Mouse (Mus musculus): Measurements from ENCODE around the gene Dpp6. TPM values are rescaled to one million over a fixed set of nuclear protein-coding genes. Genes with fewer than 3 reads are reported as not detected.

The Dpp6 gene
- polyA plus RNA-seq, 1 experiment from 2014 or later, result 0.51 TPM

DNA sequence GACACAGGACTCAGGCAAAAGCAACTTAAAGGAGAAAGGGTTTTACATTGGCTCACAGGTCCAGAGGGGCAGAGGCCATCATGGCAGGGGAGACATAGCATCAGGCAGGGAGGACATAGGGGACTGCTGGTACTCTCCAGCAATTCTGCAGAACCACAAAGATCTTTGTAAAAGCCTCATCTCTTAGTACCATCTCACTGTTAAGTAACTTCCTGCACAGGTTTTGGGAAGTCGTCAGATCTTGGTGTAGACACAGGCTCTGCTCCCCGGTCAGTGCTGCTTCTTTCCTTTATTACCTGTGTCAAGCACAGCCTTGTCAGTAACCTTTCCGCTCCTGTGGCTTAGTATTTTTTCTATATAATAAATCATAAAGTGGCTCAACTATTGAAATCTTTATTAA is 377.2 kb downstream of the Dpp6 start:
- WGBS, result 93% methylated on average over 3 of the region's 3 CpGs
- no peak for DNase-seq (ENCODE audit: low spot score)
- H3K27me3 ChIP-seq (ENCODE audit: low read depth, poor library complexity, severe bottlenecking), result no peaks in the 10 kb centered on the region
- no peaks in the 10 kb centered on the region for H3K4me1 ChIP-seq
- no peak overlapping the region for H3K4me3 ChIP-seq
- no peaks in the 10 kb centered on the region for H3K9me3 ChIP-seq (replicated peaks)
- no peaks in the 10 kb centered on the region for H3K36me3 ChIP-seq
- no peak overlapping the region for H3K27ac ChIP-seq

DNA sequence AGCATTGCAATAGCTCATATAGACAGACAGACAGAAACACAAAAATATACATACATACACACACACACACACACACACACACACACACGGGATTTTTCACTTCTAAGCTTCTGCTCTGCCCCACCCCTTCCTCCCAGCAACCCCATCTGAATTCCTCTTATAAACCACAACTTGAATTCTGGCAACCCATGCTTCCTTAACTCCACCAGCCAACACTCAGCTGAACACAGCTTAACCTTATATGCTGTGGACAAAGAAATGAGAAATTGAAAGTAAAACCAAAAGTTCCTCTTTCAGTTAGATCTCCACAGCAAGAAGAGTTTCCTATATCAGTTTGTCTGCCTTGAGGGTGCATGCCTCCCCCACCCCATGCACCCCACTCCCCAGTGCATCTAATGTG is 378.0 kb downstream of the Dpp6 start:
- Histone ChIP-seq H3K27ac (no peak overlapping the region), H3K4me1 (no peaks in the 10 kb centered on the region), H3K9me3 (replicated peaks) (no peaks in the 10 kb centered on the region), H3K4me3 (no peak overlapping the region), H3K36me3 (no peaks in the 10 kb centered on the region), H3K27me3 (ENCODE audit: low read depth, poor library complexity, severe bottlenecking) (no peaks in the 10 kb centered on the region)
- 70% methylated on average over 1 of the region's 1 CpGs for WGBS
- DNase-seq (ENCODE audit: low spot score), result no peak

DNA sequence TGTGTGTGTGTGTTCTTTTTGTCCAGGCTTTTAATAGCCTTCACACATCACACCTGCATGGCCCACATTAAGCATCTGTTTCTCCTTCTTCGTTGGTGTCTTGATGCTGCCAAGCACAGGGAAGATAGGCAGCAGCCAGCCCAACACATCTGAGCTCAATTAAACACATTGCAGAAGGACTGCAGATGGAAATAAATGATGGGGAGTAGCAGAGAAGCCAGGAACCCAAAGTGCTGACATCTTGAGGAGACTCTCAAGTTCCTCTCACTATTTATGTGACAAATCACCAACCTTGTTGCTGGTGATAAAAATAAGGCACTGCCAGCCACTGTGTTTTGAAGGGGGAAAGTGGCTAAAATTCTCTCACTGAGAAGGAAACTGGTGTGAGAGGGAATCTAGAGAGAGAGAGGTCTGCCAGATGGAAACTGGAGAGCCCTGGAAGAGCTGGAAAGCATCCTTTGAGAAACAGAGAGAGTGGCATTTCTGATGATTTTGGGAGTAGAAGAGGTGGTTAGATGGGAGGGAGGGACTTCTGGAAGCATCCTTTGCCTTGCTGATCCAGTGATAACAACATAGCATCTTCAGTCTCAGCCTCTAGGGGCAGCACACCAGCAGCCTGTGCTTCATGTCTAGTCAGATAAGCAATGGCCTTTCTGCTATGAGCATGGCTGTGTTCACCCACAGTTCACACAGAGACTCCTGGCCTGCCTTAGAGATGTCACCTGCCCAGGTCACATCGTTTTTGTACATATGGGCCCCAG is 383.8 kb downstream of the Dpp6 start:
- WGBS, result 35% methylated on average over 2 of the region's 2 CpGs
- Histone ChIP-seq H3K27me3 (ENCODE audit: low read depth, poor library complexity, severe bottlenecking) (no peaks in the 10 kb centered on the region), H3K9me3 (replicated peaks) (no peaks in the 10 kb centered on the region), H3K27ac (no peak overlapping the region), H3K4me3 (no peak overlapping the region), H3K36me3 (no peaks in the 10 kb centered on the region), H3K4me1 (0 out of 2 replicates have a peak, but pooled peaks cover 3% of the 10 kb centered on the region)
- DNase-seq (ENCODE audit: low spot score), result no peak

DNA sequence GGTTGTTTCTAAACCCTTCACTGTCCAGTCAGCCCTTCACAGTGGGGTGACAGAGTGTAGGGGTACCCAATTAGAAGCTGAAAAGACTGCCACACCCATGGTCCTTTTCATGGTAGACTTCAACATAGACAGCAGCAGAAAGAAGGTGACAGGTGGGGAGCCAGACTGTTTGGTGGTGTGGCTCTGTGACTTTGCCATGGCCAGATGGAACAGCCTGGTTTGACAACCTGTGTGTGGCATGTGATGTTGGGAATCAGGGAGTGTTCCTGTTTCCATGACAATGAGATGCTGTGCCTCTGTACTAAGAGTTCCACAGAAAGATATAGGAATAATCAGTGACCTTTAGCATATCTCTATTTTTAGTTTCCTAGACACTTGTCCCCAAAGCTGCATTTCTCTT is 386.1 kb downstream of the Dpp6 start:
- Histone ChIP-seq H3K27me3 (ENCODE audit: low read depth, poor library complexity, severe bottlenecking) (no peaks in the 10 kb centered on the region), H3K9me3 (replicated peaks) (no peaks in the 10 kb centered on the region), H3K4me3 (no peak overlapping the region), H3K4me1 (0 out of 2 replicates have a peak, but pooled peaks cover 3% of the 10 kb centered on the region), H3K27ac (no peak overlapping the region), H3K36me3 (no peaks in the 10 kb centered on the region)
- no peak for DNase-seq (ENCODE audit: low spot score)

DNA sequence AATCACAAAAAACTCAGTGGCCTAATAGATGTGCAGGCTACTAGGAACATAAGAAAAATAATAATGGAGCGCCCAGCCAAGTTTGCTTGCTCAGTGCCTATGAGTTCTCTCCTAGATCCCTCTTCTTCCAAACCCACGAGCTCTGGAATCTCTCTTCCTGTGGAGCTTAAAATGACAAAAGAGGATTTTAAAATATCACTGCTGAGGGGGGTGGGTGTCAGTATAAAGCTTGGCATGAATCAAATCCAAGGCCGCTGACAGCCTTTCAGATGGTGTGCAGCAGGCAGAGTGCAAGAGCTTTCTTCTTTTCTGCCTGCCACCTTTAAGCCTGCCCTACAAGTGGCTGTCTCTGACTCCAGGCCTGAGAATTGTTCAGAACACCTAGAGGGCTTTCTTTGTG is 387.7 kb downstream of the Dpp6 start:
- 0 out of 2 replicates have a peak, but pooled peaks cover 3% of the 10 kb centered on the region for H3K4me1 ChIP-seq
- no peaks in the 10 kb centered on the region for H3K9me3 ChIP-seq (replicated peaks)
- H3K27ac ChIP-seq, result no peak overlapping the region
- H3K27me3 ChIP-seq (ENCODE audit: low read depth, poor library complexity, severe bottlenecking), result no peaks in the 10 kb centered on the region
- DNase-seq (ENCODE audit: low spot score), result no peak
- 82% methylated on average over 3 of the region's 3 CpGs for WGBS
- H3K36me3 ChIP-seq, result no peaks in the 10 kb centered on the region
- H3K4me3 ChIP-seq, result no peak overlapping the region

DNA sequence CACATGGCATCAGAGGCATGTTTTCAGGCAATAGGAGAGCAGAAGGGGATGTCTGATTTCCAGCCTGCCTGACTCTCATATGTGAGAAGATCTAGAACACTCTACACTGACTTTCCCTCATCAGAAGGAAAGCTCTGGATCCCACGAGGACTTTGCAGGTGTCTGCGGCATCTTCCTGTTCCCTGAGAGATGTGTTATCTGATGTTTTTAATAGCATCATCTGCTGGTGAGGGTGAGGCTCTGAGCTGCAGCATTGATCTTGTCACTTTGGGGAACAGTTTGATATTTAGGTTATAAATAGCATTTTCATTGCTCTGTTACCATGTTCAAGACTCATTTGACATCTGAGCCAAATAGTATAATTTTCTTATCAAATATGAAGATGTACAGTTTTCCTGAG is 388.8 kb downstream of the Dpp6 start:
- no peak for DNase-seq (ENCODE audit: low spot score)
- no peaks in the 10 kb centered on the region for H3K27me3 ChIP-seq (ENCODE audit: low read depth, poor library complexity, severe bottlenecking)
- 88% methylated on average over 2 of the region's 2 CpGs for WGBS
- no peak overlapping the region for H3K4me3 ChIP-seq
- no peaks in the 10 kb centered on the region for H3K36me3 ChIP-seq
- no peaks in the 10 kb centered on the region for H3K4me1 ChIP-seq
- H3K9me3 ChIP-seq (replicated peaks), result no peaks in the 10 kb centered on the region
- H3K27ac ChIP-seq, result no peak overlapping the region

DNA sequence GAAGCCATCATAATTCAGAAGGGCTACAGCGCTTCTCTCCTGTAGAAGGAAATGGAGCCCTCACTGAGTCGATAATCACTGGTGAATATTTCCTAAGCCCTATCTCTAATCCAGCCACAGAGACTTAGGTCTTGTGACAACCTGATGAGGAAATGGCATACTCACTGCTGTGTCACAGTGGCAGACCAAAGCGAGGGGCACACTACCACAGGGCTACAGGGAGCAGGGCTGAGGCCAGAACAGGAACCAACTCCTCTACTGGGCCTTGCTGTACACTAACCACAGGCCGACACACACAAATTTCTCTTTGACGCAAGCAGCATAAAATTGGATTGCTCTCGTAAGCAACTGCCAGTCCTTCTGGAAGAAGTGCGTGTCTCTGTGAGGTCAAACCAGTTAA is 389.2 kb downstream of the Dpp6 start:
- DNase-seq (ENCODE audit: low spot score), result no peak
- H3K36me3 ChIP-seq, result no peaks in the 10 kb centered on the region
- H3K27me3 ChIP-seq (ENCODE audit: low read depth, poor library complexity, severe bottlenecking), result no peaks in the 10 kb centered on the region
- no peaks in the 10 kb centered on the region for H3K9me3 ChIP-seq (replicated peaks)
- no peaks in the 10 kb centered on the region for H3K4me1 ChIP-seq
- H3K4me3 ChIP-seq, result no peak overlapping the region
- WGBS, result 93% methylated on average over 7 of the region's 7 CpGs
- no peak overlapping the region for H3K27ac ChIP-seq

DNA sequence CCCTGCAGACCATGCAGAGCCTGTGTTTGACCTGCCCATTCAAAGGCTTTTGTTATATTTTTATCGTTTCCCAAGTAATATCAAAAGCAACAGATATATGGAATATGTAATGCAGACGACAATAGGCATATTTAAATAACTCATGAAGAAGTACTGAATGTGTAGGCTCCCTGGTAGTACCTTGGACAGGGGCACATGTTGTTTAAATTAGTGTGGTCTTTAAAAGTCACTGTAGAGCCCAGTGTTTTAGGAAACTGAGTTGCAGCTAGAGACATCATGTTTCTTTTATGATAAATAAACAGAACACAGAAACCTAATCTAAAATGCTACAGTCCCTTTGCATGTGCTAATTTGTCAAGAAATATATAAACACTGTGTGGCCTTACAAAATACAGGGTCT is 403.1 kb downstream of the Dpp6 start:
- H3K36me3 ChIP-seq, result no peaks in the 10 kb centered on the region
- H3K27me3 ChIP-seq (ENCODE audit: low read depth, poor library complexity, severe bottlenecking), result no peaks in the 10 kb centered on the region
- H3K27ac ChIP-seq, result no peak overlapping the region
- no peak overlapping the region for H3K4me3 ChIP-seq
- whole genome bisulfite sequencing, result 83% methylated on average over 2 of the region's 2 CpGs
- no peak for DNase-seq (ENCODE audit: low spot score)
- H3K9me3 ChIP-seq (replicated peaks), result no peaks in the 10 kb centered on the region
- no peaks in the 10 kb centered on the region for H3K4me1 ChIP-seq

DNA sequence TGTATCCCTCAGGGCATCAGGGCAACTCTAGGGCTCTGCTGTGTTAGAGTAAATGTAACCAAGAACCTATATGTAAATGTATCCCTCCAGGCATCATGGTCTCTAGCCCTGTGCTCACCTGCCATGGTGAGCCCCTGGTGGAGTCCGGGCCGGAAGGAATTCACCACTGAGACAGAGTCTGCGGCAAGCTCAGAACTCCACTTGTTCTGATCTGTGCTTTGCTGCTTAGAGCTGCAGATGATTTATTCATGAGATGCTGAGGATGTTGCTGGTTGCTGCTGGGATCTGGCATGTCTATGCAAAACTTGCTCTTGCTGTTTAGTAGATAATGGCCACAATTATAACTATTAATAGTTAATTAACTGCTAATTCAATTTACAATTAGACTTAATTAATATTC is 425.1 kb downstream of the Dpp6 start:
- Histone ChIP-seq H3K36me3 (no peaks in the 10 kb centered on the region), H3K4me3 (no peak overlapping the region), H3K27me3 (ENCODE audit: low read depth, poor library complexity, severe bottlenecking) (no peaks in the 10 kb centered on the region), H3K9me3 (replicated peaks) (no peaks in the 10 kb centered on the region), H3K27ac (no peak overlapping the region), H3K4me1 (no peaks in the 10 kb centered on the region)
- DNase-seq (ENCODE audit: low spot score), result no peak
- 80% methylated on average over 3 of the region's 3 CpGs for WGBS

DNA sequence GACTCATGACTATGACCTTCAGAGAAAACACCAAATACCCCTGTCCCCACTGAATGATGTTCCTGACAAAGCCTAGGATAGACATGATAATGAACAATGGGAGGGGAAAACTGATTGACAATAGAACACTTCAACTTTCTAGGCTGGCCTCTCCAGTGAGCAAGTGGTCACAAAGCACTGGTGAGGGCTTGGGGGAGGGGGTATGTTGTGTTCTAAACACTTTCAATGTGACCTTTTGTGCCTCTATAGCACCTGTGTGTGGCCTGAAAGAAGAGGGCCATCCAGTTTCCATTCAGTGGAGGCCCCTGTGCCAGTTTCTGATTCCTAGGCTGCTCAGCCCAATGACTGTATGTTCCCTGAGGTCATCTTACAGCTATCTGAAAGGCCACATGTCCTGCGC is 426.2 kb downstream of the Dpp6 start:
- H3K4me3 ChIP-seq, result no peak overlapping the region
- no peaks in the 10 kb centered on the region for H3K9me3 ChIP-seq (replicated peaks)
- 92% methylated on average over 1 of the region's 1 CpGs for WGBS
- H3K4me1 ChIP-seq, result no peaks in the 10 kb centered on the region
- H3K36me3 ChIP-seq, result no peaks in the 10 kb centered on the region
- DNase-seq (ENCODE audit: low spot score), result no peak
- no peak overlapping the region for H3K27ac ChIP-seq
- no peaks in the 10 kb centered on the region for H3K27me3 ChIP-seq (ENCODE audit: low read depth, poor library complexity, severe bottlenecking)

DNA sequence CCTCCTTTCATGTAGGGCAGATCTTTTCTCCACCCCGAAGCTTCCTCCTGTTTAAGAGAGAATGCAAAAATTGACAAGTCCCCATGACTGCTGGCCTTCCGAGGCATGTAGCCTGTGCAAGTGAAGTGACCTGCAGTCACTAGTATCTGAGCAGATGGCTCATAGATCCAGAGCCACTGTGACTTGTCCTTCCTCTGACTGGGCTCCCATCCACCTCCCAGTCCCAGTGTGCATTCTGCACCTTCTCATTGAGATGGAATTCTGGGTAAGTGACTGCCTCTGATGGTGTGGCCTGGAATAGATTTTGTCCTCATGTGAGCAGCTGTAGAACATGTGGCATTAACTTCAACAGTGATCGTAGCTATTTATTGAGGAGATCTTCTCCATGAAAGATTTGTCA is 430.8 kb downstream of the Dpp6 start:
- Histone ChIP-seq H3K36me3 (no peaks in the 10 kb centered on the region), H3K9me3 (replicated peaks) (no peaks in the 10 kb centered on the region), H3K27me3 (ENCODE audit: low read depth, poor library complexity, severe bottlenecking) (no peaks in the 10 kb centered on the region), H3K27ac (no peak overlapping the region), H3K4me3 (no peak overlapping the region), H3K4me1 (peaks cover 7% of the 10 kb centered on the region; the same call in 1 of the 2 replicates)
- WGBS, result 88% methylated on average over 3 of the region's 3 CpGs
- DNase-seq (ENCODE audit: low spot score), result no peak

DNA sequence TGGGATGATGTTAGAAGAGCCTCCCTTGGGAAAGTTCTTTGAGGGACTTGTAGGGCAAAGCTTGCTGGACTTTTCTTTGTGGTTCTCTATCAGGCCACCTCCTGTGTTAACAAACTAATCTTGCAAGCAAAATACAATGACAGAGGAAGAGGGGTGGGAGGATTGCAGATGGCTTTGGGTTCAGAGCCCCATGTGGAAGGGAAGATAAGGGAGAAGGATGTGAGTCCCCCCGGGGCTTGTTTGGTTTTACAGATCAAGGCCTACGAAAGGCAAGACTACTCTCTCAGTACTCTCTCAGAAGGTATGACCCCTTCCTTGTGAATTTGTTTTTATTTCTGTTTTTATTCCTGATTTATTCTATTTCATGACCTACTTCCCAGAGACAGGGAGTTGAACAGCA is 431.7 kb downstream of the Dpp6 start:
- Histone ChIP-seq H3K36me3 (no peaks in the 10 kb centered on the region), H3K9me3 (replicated peaks) (no peaks in the 10 kb centered on the region), H3K4me1 (peaks cover 7% of the 10 kb centered on the region; the same call in 1 of the 2 replicates), H3K27ac (no peak overlapping the region), H3K27me3 (ENCODE audit: low read depth, poor library complexity, severe bottlenecking) (no peaks in the 10 kb centered on the region), H3K4me3 (no peak overlapping the region)
- DNase-seq (ENCODE audit: low spot score), result no peak
- WGBS, result 90% methylated on average over 2 of the region's 2 CpGs

DNA sequence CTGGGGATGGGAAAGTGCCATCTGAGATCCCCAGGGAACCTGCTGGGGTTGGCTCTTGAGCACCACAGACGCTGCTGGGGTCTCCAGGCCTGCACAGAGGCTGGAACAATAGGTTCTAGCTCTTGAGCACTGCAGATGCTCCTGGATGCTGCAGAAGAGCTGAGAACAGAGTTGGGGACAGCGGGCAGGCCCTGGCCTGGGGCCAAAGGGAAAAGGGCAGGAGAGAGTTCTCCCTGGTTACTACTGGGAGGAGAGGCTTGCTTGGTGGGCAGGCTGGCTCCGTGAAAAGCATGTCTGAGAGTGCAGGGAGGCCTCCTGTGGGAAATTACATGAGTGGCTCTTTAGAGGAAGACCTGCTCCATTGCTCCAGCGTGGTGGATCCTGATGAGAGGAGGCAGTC is 432.9 kb downstream of the Dpp6 start:
- no peaks in the 10 kb centered on the region for H3K9me3 ChIP-seq (replicated peaks)
- H3K27me3 ChIP-seq (ENCODE audit: low read depth, poor library complexity, severe bottlenecking), result no peaks in the 10 kb centered on the region
- H3K4me3 ChIP-seq, result no peak overlapping the region
- DNase-seq (ENCODE audit: low spot score), result no peak
- H3K27ac ChIP-seq, result 0 out of 2 replicates have a peak overlapping the region, but pooled peaks have one; percentile 17
- H3K36me3 ChIP-seq, result no peaks in the 10 kb centered on the region
- WGBS, result 71% methylated on average over 4 of the region's 4 CpGs
- peaks cover 7% of the 10 kb centered on the region; the same call in 1 of the 2 replicates for H3K4me1 ChIP-seq

DNA sequence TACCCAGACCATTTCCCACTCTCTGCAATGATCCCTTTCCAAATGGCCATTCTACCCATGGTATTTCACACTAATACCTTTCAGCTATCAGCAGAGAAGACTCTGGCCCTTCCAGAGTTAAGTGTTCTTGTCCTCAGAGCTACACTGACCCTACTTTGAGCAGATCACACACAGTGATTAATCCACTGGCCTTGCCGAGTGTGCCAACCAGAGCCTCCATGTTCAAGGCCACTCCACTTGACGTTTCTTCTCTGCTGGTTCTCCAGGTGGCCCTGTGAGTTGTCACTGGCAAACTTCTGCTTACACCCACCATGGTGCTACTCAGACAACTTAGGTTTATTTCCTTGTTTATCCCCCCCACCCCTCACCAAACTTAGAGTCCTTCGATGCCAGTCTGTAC is 433.9 kb downstream of the Dpp6 start:
- H3K36me3 ChIP-seq, result no peaks in the 10 kb centered on the region
- peaks cover 7% of the 10 kb centered on the region; the same call in 1 of the 2 replicates for H3K4me1 ChIP-seq
- H3K9me3 ChIP-seq (replicated peaks), result no peaks in the 10 kb centered on the region
- H3K27me3 ChIP-seq (ENCODE audit: low read depth, poor library complexity, severe bottlenecking), result no peaks in the 10 kb centered on the region
- 96% methylated on average over 3 of the region's 3 CpGs for WGBS
- H3K27ac ChIP-seq, result no peak overlapping the region
- no peak overlapping the region for H3K4me3 ChIP-seq
- no peak for DNase-seq (ENCODE audit: low spot score)

Measured in limb, embryonic 10.5 days (tissue).